Mouse (Mus musculus) 3T3-L1 (cell line): ENCODE results near the gene Gm21988.
A peak's percentile ranks its signal among the peaks of the same experiment; 100 is the strongest.

ENCODE experiments used
- DNase-seq: peaks from one replicate; pipeline ENCODE4 v3.0.0-alpha.2; 2015; ENCODE audit warnings: low read depth, low spot score

Gene Gm21988

DNA sequence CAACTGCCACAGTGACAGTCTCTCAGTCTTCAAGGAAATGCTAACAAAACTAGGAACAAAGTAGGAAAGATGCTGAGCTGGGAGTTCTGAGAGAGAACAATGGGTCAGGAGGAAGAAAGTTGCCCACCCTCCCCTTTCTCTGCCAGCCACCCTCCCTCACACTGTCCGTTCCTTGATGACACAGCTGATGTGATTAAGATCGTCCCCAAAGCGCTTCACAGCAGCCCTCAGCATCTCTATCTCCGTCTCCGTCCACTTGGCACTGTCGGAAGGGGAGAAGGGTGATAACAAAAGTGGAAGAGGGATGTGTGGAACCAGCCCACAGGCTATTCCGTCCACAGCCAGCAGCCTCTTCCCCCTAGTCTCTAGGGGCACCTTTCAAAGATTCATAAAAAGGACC, 2.9 kb downstream of the Gm21988 start:
- no peak for DNase-seq

- no peak for DNase-seq
These were observed 4.3 kb downstream of the Gm21988 start for GRCm38 (mm10) chr11:70235254-70235900.

DNA sequence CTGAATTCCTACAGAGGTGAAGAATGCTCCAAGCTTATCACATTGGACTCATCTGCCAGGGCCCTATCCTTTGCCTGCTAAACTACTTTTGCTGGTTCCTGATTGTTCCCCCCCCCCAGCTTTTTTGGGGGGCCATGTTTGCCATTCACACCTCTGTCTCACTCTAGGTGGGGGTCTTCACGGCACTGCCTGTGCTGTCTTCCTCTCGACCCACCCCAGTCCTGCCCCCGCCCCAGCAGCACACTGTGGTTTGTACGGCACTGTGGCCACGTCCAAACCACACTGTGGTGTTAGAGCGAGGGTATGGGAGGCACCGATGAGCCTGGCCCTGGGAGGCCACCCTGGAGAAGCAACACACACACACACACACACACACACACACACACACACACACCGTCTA, 5.1 kb downstream of the Gm21988 start:
- no peak for DNase-seq

DNA sequence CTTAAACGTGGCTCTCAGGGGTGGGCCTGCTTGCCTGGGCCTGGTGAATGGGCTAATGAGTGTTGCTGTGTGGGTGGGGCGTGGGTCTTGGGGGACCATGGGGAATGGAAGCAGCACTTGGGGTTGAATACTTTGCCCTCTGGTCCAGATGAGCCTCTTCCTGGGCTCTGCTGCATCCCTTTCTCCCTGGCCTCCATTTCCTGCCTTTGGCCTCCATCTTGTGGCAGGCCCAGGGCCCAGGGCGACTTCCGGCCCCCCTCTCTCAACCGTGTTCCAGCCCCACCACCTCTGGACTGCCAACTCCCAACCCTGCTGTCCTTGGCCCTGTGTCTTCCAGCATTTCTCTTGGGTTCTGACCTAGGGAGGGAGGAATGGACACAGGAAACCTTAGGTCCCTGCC, 5.6 kb downstream of the Gm21988 start:
- no peak for DNase-seq

- DNase-seq = no peak
These were observed 6.6 kb downstream of the Gm21988 start for GRCm38 (mm10) chr11:70233016-70233415.

DNA sequence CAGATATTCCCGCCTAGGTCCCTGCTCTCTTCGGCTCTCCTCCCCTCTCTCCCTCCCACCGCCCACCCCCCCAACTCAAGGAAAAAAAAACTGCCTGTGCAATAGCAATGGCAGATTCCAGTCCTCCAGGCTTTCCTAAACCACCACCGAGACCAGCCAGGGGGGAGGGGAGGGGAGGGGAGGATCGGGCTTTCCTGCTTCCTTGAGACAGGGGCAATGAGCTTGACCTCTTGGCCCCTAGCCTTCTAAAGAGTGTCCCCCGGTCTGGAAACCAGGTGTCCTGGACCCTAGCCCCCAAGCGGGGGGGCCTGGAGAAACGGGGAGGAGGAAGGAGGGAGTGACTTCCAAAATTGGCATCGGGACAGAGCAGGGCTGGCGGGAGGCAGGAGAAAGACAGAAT, 7.1 kb downstream of the Gm21988 start:
- peak; percentile 33 for DNase-seq

- DNase-seq = peak; percentile 90
These were observed 9.3 kb downstream of the Gm21988 start for GRCm38 (mm10) chr11:70230239-70230727.

GRCm38 (mm10) chr11:70229260-70230010, 10.2 kb downstream of the Gm21988 start, which contains the start of gene Bcl6b:
TSS of gene Bcl6b (minus strand) at chr11:70229798.
- DNase-seq = no peak

GRCm38 (mm10) chr11:70228828-70229227, 10.8 kb downstream of the Gm21988 start:
- no peak for DNase-seq

DNA sequence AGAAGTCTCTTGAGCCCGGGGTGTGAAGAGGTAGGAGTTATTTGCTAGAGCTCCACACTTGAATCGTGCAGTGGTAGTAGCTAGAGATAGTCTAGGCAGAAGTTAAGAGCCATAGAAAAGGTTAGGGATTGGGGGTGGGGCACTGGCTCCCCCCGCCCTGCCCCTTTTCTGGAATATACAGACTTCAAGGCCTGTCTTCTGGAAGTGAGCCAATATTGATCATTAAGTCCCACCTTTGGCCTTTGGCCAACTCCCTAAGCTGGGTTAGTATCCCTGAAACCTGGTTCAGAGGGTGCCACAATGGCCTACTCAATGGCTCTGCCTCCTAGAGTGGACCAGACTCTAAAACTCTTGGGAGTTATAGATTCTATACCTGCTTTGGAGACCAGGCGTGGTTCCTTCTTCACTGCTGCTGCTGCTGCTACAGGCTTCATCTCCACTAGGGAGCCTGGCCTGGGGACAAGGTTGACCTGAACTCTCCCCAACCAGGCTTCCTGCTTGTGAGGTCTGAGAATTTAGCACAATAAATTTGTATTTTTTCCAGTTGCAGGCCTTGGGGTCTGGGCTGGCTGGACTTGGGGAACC, 11.9 kb downstream of the Gm21988 start:
- DNase-seq = no peak

DNA sequence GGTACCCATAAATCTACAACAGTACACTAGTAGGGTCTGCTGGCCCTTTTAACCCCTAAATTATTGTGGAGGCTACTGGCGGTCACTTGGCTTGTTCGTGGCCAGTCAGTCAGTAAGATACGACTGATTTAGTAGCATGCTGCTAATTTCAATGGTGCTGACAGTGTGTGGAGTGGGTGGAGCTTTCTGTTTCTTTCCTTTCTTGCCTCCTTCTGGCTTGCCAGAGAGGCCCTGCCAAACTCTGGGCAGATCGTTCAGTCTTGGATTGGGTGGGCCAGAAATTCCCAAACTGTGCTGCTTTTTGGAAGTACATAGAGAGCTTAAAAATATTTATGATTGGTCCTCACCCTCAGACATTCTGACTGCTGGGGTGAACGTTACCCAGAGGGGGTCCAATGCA, 12.5 kb downstream of the Gm21988 start:
- no peak for DNase-seq

- DNase-seq = no peak
These were observed 13.1 kb downstream of the Gm21988 start for GRCm38 (mm10) chr11:70226602-70226890.

- DNase-seq = no peak
These were observed 13.6 kb downstream of the Gm21988 start for GRCm38 (mm10) chr11:70225798-70226601.

DNA sequence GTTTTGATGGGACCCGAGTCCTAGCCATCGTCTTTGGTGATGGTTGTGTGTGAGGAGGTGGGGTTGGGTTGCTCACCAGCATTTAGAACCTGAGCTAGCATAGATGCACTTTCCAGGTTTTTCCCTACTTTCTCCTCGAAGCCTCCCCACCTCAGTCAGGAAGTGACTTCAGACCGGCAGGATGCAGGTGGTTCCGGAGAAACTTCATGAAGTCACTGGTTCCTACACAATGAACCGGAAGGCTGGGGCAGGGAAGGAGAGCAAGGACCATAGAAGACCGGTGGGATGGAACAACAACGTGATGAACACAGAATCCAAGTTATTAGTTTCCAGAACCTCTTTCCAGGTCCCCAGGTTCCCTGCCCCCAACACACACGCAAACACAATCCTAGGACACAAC, 15.9 kb downstream of the Gm21988 start:
- DNase-seq = no peak

DNA sequence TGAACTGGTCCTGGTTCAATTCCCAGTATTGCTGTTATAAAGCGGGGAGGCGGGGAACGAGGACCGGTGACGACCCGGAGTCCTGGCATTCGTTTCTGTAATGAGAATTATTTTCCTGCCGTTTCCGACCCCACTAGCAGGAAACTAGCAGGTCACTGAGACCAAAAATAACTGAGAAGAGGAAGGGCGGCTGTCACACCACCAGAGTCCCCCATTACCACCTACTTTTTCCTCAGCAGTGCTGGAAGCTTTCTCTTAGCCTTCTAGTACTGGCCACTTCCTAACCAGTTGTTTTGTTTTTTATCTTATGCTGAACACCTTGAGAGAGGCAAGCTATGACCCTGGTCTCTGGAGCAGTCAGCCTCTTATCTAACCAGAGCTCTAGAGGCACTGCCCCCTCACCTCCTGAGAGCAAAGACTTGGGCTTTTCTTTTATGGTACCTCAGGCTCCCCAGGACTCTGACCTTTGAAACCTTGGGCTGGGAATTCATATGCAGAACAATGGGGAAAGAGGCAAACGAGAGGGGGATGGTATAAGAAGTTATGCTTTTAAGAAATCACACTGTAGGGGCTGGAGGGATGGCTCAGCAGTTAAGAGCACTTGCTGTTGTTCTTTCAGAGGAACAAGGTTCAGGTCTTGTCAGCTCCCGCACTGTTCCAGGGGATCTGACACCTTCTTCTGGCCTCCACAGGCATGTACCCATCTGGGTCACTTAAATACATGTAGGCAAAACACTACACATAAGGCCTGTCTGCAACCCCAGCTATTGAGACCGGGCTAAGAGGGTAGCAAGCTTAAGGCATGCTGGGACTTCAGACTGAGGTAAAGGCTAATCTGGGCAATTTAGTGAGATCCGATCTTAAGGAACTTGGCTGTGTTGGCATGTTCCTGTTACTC, 17.8 kb downstream of the Gm21988 start:
- no peak for DNase-seq

DNA sequence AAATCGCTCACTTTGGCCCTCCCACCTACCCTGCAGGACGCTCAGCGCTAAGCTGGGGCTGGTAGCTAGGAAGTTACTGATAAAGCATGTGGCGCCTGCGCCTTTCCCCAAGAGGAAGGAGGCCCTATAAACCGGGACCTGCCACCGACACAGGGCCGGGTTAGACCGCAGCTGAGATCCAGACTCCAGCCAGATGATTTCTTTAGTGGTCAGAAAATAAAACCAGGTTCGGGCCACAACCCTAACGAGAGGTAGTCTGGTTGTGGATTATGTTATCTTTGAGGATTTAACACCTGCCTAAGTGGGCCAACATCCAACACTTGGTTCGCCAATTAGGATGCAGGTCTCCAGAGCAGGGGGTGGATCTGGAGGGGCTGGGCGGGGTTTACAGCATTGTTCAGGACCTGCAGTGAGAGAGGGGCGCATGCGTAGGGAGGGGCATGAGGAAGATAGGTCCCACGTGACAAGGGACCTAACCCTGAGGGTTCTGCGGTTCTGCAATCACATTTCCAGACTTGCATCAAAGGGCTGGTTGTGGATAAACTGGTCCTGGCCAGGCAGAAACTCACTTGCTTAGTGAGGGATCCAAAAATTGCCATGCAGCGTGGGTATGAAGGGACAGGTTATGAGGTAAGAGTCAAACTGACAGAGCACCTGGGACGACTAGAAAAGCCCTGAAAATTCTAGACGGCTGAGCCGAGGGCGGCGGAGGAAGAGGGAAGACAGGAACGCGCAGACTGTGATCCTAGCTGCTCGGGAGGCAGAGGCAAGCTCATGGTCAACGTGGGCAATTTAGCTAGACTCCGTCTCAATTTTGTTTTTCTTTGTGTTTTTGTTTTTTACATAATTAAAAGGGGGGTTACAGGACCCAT, 18.7 kb downstream of the Gm21988 start, which contains the start of gene Slc16a13:
Gene Slc16a13, minus strand, starts transcription at position 334 of the 872 bp plus-strand sequence.
- peak; percentile 99 for DNase-seq

GRCm38 (mm10) chr11:70220323-70220722, 19.3 kb downstream of the Gm21988 start:
- peak; percentile 52 for DNase-seq

GRCm38 (mm10) chr11:70219873-70220272, 19.8 kb downstream of the Gm21988 start:
- peak; percentile 56 for DNase-seq

- DNase-seq = no peak
These were observed 20.7 kb downstream of the Gm21988 start for GRCm38 (mm10) chr11:70218741-70219470.
